Mouse (Mus musculus) mouse trophoblast stem cell (cell line): Measurements from ENCODE around the gene Cd38.

ENCODE experiments used
- in situ Hi-C, 2 experiments: fragments of 300-500 bp; cut with MseI, MboI; formaldehyde crosslinking; loops; 2 replicates in 1 of 2; 3 replicates in 1 of 2; pipeline ENCODE4 v1.15.1; 2025

Gene Cd38

DNA sequence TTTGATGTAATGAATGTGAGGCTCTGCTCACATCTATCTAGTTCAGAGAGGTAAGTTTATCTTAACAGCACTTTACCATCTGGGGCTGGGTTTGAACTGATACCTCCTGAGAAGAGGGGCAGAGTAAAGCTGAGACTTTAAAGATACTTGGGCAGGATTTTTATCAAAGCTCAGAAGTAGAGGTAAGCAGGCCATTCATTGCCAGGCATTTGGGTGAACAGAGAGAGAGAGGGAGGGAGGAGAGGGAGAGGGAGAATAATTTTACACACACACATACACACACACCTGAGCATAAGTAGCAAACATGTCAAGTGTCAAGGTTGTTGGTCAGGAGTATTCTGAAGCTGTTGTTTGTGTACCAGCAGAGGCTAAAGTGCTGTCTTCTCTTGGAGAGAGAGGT lies at the start of gene Cd38:
TSS of gene Cd38 (plus strand) at position 301 of the 400 bp plus-strand sequence.
- in situ Hi-C loops = no loop called here

DNA sequence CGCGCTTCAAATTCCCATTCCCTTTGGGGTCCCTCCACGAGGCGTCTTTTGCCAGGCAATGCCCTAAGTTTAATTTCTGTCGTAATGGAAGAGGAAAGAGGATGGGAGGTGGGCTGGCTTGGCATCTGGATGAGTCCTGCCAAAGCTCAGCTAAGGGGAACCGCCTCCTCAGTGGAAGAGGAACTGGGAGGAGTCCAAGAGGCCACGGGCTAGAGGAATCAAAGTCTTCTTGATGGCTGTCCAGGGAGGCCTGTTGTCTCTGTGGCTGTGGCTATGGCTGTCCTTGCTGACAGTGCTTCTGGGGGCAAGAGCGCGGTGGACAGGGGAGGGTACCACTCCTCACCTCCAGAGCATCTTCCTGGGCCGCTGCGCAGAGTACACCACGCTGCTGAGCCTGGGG lies 49.7 kb upstream of the Cd38 start, which contains the start of gene Bst1:
TSS of gene Bst1 (plus strand) at position 191 of the 400 bp plus-strand sequence.
- in situ Hi-C loops = no loop called here

DNA sequence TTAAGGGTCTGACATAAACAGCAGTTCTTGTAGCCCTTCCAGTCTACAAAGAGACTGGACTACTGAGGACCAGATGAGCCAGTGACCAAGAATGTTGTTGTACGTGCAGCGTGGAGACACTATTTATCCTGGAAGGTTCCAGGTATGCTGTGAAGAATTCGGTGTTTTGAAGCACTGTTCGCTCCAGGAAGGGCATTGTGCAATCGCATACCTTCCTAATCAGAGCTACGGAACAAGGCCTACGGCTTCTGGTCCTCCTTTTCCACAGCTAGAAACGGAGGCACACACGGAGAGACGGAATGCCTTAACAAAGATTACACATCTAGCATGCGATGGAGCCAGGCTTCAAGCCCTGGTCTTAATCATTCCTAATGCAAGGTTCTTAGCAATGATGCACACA lies 47.6 kb upstream of the Cd38 start:
- in situ Hi-C loops = no loop called here

DNA sequence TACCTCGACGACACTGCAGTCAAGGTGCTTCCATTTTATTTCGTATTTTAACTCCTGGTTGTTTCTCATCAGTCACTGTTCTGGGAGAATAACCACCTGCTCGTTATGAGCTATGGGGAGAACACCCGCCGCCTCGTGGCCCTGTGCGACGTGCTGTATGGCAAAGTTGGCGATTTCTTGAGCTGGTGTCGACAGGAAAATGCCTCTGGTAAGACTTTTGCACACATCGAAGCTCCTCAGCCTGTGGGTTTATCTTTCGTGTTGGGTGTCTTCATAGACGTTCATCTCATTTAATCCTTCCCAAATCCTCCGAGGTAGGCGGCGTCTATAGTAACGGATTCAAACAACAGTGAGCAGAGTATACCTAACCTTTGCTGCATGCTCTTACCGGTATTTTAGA lies 46.8 kb upstream of the Cd38 start, which contains the start of gene Fbxl5:
TSS of gene Fbxl5 (minus strand) at position 101 of the 400 bp plus-strand sequence.
- in situ Hi-C loops = no loop called here

DNA sequence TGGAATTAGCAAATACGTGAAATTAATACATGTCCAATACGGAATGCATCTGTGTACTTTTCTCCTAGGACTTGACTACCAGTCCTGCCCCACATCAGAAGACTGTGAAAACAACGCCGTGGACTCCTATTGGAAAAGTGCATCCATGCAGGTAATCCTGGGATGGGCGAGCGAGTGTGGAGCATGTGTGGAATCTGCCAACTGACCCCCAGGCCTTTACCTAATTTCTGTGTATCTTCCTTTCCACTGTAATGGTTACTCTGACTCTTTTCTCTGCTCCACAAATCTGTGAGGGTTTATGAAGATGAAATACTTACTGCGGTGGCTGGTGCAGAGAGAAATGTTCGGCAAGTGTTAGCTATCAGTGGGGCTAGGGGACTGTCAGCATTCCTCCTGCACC lies 46.2 kb upstream of the Cd38 start:
- in situ Hi-C loops = no loop called here

DNA sequence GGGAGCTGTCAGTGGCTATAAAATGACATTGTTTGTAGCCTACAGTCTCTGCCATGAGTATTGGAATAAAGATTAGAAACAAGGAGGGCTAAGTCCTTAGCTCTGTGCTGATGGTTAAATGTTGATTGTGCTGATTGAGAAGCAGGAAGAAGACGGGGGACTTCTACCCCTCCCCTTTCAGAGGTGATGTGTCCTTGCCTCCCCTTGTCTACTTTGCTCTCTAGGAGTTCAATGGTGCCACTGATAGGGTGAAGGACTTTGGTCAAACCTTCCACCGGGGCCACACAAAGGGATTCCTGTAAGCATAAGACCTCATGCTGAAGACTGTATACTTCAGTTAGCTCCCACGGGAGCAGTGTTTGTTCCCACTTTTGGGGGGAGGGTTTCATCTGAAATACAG lies 45.5 kb upstream of the Cd38 start:
- in situ Hi-C loops = no loop called here

DNA sequence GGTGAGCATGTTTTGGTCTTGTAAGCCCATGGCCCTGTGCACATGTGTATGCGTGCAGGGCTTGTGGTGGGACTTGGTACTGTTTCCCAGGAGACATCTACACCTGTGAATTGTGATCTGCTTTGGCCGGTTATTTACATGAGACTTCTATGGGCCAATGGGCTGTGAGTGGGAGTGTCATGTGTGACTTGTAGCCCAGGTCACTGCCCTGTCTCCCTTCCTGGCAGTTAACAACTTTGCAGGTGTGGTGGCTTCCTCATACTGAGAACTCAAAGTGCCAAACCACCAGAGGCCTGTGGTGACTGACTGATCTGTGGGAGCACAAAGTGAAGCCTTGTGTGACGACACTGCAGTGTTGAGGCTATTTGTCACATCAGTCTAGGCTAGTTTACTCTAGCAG lies 43.8 kb upstream of the Cd38 start:
- in situ Hi-C loops = no loop called here

DNA sequence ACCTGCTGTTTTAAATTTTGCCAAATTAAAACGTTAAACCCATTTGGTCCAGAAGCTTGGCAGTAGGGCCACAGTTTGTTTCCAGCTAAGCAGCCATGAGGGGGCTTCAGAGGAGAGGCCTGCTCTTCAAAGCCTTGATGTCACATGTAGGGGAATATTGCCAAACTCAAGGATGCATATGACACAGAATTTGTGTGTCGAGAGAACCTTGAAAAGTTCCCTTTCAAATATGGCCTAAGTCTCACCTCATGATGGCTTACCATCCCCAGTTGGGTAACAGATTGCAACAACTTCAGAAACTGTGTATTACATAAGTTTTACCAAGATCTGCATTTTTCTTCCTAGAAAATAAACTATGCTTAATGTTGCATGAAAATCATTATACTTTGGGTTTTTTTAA lies 41.5 kb upstream of the Cd38 start:
- in situ Hi-C loops = no loop called here

DNA sequence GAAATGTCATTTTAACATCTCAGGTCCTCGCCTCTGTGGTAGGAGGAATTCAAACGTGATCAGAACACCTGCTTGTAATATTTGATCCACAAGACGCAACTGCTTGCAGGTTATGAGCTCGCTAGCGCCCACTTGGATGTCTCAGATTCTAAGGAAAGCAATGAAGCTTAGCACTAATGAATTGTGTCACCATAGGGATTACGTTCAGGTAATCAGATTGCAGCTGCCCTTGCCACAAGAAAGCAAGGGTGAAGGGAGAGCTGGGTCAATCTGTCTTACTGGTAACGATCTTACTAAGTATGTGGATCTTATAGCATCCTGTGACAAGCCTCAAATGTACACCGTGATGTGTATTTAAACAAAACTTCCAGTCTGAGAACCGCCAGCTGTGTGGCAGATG lies 41.0 kb upstream of the Cd38 start:
- in situ Hi-C loops = no loop called here

DNA sequence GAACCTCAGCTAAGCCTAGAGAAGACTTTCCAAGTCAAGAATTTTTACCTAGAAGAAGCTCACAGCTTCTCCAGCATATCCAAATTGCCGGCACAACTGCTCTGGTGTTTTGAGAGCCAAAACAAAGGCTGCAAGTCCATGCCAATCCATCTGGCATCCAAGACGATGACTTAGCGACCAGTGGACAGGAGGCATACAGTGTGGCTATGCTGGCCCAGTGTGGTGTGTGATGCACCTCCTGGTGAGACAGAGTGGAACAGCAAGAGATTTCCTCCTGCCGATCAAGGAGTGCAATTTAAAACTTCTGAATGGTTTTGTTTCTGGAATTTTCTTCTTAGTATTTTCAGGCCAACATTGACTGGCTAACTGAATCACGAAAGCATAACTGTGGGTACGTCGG lies 31.8 kb upstream of the Cd38 start:
- in situ Hi-C loops = no loop called here

DNA sequence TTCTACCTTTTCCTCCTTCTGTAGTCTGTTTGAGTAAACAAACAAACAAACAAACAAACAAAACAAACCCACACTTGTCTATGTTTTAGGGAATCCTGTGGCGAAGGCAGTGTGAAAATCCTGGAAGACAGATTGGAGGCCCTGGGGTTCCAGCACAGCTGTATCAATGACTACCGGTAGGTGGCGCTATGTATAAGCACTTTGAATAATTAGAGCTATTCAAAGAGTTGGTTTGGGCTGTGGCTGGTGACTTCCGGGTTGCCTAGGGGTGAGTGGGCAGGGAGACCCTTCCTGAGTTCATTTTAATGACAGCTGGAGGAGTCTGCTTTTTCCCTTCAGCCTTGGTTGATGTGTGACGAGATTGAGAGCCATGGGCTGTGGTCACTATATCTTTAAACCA lies 31.0 kb upstream of the Cd38 start:
- in situ Hi-C loops = no loop called here

DNA sequence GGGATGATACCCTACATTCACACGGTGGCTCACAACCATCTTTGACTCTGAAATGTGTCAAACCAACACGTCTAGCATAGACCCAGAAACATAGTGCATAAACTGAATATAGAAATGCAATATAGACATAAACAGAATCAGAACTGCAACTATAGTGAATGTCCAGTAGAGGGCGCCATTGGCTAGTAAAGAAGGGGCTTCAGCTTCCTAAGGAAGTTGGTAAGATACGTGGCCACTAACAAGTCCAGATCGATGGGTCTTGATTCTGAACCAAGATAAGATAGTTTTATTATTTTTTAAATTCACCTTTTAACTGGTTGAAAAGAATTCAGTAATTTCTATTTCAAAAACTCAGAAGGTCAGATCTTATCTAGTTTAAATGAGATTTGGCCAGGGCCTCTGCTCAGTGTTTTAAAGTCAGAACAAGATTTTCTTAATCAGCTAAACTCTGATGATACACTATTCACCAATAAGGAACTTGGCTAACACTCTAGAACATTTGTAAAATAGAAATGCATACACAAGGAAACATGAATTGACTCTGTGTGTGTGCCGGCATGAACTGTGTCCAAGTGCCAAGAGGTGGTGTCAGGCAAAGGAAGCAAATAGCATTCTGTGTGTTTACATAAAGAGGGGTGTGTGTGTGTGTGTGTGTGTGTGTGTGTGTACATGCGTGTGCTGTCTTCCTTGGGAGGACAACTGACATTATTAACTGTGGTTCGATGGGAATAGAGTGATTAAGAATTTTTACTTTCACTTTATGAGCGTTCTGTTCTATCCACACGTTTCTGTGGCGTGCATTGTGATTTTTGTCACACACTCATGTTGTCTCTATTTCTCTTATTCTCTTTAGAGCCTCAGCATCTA lies 27.0 kb upstream of the Cd38 start:
- in situ Hi-C loops = no loop called here

DNA sequence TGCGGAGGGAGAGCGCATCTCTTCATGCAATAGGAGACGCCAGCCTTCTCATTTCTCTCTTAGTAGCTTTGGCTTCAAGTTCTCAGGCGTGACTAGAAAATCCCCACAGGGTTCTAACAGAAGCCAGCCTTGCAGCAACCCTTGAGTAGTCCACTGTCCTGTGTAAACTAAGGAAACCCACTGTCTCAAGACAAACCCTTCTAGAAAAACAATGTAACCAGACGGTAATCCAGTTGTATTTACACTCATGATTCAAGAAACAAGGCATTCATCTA lies 26.4 kb upstream of the Cd38 start:
- in situ Hi-C loops = no loop called here

DNA sequence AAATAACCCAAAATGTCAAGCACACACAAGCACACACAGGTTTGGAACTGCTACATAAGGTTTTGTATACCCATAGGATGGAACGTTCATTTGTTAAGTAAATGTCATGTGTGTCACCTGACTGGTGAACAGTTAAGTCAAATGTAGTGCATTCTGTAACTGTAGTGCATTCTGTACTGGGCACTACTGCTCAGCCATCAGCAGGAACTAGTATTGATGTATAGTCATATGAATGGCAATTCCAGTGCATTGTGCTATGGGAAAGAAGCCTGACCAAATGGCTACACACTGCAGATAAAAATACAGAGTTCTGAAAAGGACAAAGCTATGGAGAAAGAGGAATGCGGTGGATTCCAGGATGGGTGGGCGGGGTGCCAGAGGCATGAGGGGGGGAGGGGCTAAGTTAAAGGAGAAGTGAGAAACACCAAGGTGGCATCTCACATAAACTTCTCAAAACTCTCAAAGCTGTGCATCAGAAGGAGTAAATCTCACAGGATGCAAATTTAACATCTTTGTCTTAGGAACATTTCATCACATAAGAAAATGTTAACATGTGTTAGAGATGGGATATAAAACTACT lies 25.7 kb upstream of the Cd38 start:
- in situ Hi-C loops = no loop called here

DNA sequence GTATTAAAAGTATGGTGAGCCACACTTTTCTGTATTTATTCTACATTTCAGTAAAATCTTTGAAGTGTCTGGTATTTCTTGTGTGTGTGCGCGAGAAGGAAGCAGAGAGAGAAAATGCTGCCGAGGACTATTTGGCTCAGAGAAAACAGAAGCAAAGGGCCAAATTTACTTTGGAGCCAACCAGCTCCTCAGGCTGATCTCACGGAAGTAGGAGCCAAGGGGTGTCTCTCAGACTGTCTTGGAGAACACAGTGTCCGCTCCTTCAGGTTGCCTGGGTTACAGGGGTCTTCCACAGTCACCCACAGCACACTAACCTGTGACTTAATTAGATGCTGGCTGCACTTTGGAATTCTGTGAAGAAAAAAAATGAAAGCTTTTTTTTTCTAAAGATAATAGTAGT lies 23.3 kb upstream of the Cd38 start:
- in situ Hi-C loops = no loop called here

DNA sequence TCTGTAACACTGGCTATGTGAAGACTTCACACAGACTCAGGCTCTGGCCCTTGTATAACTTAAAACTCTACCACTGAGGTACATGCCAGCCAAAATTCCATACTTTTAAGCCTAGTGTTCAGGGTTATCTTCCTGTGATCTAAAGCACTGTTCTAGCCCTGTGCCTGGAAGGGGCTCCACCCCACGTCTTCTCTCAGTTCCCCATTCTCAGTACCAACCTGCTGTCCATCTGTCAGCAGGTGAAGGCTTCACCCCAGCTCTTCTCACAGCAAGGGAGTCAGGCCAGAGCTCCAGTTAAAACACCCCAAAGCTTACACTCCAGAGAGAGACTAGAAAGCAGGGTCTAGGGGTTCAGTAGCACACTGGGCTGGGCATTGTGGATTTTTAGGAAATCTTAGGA lies 22.7 kb upstream of the Cd38 start:
- in situ Hi-C loops = no loop called here

DNA sequence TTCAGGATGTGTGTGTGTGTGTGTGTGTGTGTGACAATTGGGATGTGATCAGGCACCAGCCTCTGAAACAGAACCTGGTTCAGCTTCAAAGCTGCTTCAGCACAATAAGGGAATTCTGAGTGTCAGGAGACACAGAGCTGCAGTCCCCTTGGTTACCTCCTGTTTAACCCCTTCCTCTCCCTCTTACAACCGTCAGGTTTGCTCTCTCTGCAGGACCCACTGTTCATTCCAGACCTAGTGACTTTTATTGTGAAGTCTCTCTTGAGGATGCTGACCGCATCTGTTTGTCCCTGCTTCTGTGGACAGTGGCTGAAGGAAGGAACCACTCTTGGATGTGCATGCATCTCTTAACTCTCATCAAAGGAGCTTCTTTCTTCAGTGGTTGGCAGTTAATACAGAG lies 22.1 kb upstream of the Cd38 start:
- in situ Hi-C loops = no loop called here

DNA sequence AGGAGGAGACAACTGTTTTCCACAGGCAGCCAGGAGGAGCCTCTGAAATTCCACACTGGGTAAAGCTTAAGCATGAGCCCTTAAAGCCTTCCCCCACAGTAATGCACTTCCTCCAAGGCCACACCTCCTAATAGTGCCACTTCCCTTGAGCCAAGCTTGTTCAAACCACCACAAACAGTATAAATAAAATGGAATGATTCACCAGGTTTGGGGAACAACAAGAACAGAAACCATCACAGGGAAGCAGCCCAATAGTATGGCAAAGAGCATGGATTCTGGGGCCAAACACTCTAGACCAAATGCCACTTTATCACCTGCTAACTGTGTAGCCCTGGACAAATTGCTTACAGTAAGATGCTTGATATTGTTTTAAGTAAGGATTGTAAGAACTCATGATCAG lies 20.8 kb upstream of the Cd38 start:
- in situ Hi-C loops = no loop called here

DNA sequence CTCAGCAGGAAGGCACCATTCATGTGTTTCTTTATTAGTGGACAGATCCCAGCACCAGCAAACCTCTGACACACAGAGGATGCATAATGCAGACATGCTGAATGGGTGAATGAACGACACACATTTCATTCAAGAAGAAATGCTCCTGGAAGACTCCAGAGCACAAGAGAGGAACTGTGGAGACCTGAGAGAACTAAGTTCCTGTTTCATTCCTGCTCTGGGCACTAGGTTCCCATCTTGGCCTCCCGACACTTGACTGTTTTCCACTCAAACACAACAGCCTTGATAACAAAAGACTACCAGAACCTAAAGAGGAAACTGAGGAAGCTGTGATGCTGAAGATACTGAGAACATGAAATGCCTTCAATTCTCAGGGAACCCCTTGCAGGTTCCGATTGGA lies 20.1 kb upstream of the Cd38 start:
- in situ Hi-C loops = no loop called here

DNA sequence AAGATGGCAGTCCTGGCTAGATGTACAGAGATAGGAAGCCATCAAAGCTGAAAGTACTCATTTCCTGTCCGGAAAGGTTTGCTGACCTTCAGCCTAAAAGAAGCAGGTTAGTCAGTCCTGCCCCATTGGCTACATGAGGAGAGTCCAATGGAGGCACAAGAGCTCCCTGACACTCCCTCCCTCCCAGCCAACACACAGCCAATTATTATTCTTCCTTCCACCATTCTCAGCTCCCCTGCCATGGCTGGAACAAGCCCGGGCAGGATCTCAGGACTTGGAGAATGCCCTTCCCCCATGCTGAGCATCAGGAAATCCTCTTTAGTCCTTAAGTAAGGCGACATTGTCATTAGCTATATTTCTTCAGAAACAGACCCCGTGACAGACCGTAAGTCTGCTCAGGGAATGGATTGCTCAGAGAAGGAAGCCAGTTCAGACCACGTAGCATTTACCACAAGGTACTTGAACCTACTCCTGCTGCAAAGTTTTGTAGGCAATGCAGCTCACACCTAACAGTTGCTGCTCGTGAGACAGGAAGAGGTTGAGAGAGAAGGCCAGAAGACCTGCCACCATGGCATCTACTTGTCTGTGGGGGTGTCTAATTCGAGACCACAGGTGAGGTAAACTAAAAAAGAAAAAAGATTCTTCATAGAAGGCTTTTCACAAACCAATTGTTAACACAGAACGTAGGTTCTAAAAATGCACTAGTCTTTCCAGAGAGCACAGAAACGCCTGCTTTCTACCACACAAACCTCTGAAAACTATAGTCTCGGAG lies 15.1 kb upstream of the Cd38 start:
- in situ Hi-C loops = no loop called here

DNA sequence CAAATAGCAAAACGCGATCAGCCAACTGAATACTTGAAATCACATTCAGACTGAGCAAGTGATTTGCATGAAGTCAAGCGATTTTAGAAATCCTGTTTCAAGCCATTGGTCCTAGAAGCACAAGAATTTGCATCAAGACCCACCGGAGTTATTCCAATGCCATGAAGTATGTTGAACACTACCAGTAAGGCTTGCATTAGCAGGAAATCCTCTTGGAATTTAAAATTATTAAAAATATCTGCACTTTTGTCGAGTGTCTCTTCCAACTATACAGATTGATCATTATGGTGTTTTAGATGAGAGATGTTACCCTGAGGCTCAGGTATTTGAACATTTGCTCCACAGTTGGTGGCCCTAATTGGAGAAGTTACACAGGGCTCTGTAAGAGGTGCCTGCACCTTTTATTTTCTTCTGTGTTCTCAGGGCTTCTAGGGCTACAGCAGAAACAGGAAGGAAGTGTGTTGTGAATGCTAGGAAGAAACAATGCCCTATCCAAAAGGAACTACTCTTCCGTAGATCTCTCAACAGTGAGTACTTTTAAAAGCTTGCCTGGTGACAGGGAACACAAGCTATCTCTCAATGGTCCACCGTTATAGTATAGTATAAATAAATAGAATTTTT lies 14.4 kb upstream of the Cd38 start:
- in situ Hi-C loops = no loop called here

DNA sequence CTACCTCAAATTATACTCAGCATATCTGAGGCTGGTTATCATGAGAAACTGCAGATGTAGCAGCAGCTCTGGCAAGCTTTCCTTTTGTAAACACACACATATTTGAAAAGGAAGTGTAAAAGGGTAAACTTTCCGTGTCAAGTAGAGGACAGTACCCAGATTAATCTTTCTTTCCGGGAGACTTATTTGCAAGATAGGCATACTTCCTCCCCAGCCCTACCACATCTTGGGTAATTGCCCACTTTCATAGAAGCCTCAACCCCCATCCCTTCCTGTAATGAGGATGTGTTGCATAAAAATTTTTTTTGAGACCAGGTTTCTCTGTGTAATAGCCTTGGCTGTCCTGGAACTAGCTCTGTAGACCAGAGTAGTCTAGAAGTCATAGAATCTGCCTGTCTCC lies 12.6 kb upstream of the Cd38 start:
- in situ Hi-C loops = no loop called here
